Mouse (Mus musculus) MEL (cell line): ENCODE measurements around the gene Agap2. TPM values are rescaled to one million over a fixed set of nuclear protein-coding genes. Genes with fewer than 3 reads are reported as not detected.
A peak's percentile ranks its signal among the peaks of the same experiment; 100 is the strongest.

Experiments
- DNase-seq: peaks from one replicate; pipeline ENCODE4 v3.0.0; 2011; ENCODE audit warnings: low read depth, low spot score
- H3K27ac ChIP-seq: 2 replicates; pipeline ENCODE4 v1.5.1; 2012; ENCODE audit warnings: low read depth, mild to moderate bottlenecking, control low read depth, low read length, moderate library complexity; ENCODE audit not compliant: control insufficient read depth
- H3K27me3 ChIP-seq, 2 experiments: fragments of 150-350 bp in 1 of 2; sonication (generic) in 1 of 2; 2 replicates each; pipeline ENCODE4 v1.6.1; 2012; ENCODE audit warnings: low read length in 2 of 2, mild to moderate bottlenecking in 2 of 2, improper control_type of control experiment in 1 of 2, moderate library complexity in 1 of 2; ENCODE audit not compliant: insufficient read depth in 2 of 2, control insufficient read depth in 1 of 2
- H3K36me3 ChIP-seq, 2 experiments: 2 replicates each; pipeline ENCODE4 v1.6.1; 2012 to 2014; ENCODE audit warnings: low read length in 2 of 2, improper control_type of control experiment in 1 of 2, inconsistent platforms in 1 of 2, mild to moderate bottlenecking in 1 of 2; ENCODE audit not compliant: insufficient read depth in 2 of 2, control insufficient read depth in 1 of 2
- H3K4me1 ChIP-seq, 2 experiments: fragments of 150-350 bp in 1 of 2; sonication (generic) in 1 of 2; 2 replicates each; pipeline ENCODE4 v1.6.1; 2012; ENCODE audit warnings: low read length in 2 of 2, improper control_type of control experiment in 1 of 2, mild to moderate bottlenecking in 1 of 2; ENCODE audit not compliant: insufficient read depth in 2 of 2, control insufficient read depth in 1 of 2
- H3K4me3 ChIP-seq, 2 experiments: fragments of 150-350 bp in 1 of 2; sonication (generic) in 1 of 2; 2 replicates each; pipeline ENCODE4 v1.5.1; 2012; ENCODE audit warnings: low read depth in 2 of 2, low read length in 2 of 2, mild to moderate bottlenecking in 2 of 2, moderate library complexity in 2 of 2, control low read depth in 1 of 2, improper control_type of control experiment in 1 of 2; ENCODE audit not compliant: control insufficient read depth in 1 of 2, insufficient read depth in 1 of 2
- H3K79me2 ChIP-seq: 2 replicates; pipeline ENCODE4 v1.6.1; 2012; ENCODE audit warnings: mild to moderate bottlenecking, low read length, moderate library complexity; ENCODE audit not compliant: control insufficient read depth, poor library complexity, insufficient read depth
- H3K9ac ChIP-seq: 2 replicates; pipeline ENCODE4 v1.6.1; 2012; ENCODE audit warnings: low read depth, mild to moderate bottlenecking, control low read depth, low read length, moderate library complexity; ENCODE audit not compliant: control insufficient read depth, poor library complexity, severe bottlenecking
- H3K9me3 ChIP-seq: fragments of 150-350 bp; sonication (generic); replicated peaks from 2 replicates; pipeline ENCODE4 v1.6.1; 2012; ENCODE audit warnings: mild to moderate bottlenecking, low read length, improper control_type of control experiment, moderate library complexity; ENCODE audit not compliant: insufficient read depth
- CHD2 ChIP-seq: IDR thresholded peaks from 2 replicates; pipeline ENCODE4 v1.6.1; 2011; ENCODE audit warnings: low read length, improper control_type of control experiment
- E2F4 ChIP-seq: IDR thresholded peaks from 2 replicates; pipeline ENCODE4 v1.6.1; 2011; ENCODE audit warnings: low read depth, low read length, improper control_type of control experiment, borderline replicate concordance
- ETS1 ChIP-seq: IDR thresholded peaks from 2 replicates; pipeline ENCODE4 v1.6.1; 2012; ENCODE audit warnings: low read depth, mild to moderate bottlenecking, inconsistent platforms, low read length, improper control_type of control experiment, moderate library complexity
- HCFC1 ChIP-seq: IDR thresholded peaks from 2 replicates; pipeline ENCODE4 v1.6.1; 2012; ENCODE audit warnings: low read depth, mild to moderate bottlenecking, inconsistent platforms, low read length, improper control_type of control experiment, moderate library complexity
- JUND ChIP-seq: IDR thresholded peaks from 2 replicates; pipeline ENCODE4 v1.6.1; 2011; ENCODE audit warnings: low read depth, mild to moderate bottlenecking, improper control_type of control experiment, low read length
- MAFK ChIP-seq: IDR thresholded peaks from 2 replicates; pipeline ENCODE4 v1.6.1; 2011; ENCODE audit warnings: low read depth, mild to moderate bottlenecking, low read length, improper control_type of control experiment, borderline replicate concordance
- MEF2A ChIP-seq: IDR thresholded peaks from 2 replicates; pipeline ENCODE4 v1.6.1; 2014; ENCODE audit warnings: low read depth, mild to moderate bottlenecking, inconsistent platforms, low read length, improper control_type of control experiment; ENCODE audit not compliant: poor library complexity, insufficient replicate concordance, severe bottlenecking; ENCODE audit errors: extremely low read depth
- MXI1 ChIP-seq: IDR thresholded peaks from 2 replicates; pipeline ENCODE4 v1.6.1; 2011; ENCODE audit warnings: mild to moderate bottlenecking, low read depth, low read length, improper control_type of control experiment
- NRF1 ChIP-seq: IDR thresholded peaks from 2 replicates; pipeline ENCODE4 v1.6.1; 2014; ENCODE audit warnings: low read depth, mild to moderate bottlenecking, inconsistent platforms, low read length, improper control_type of control experiment, moderate library complexity; ENCODE audit not compliant: poor library complexity, insufficient read depth, severe bottlenecking
- POLR2A ChIP-seq, 2 experiments: IDR thresholded peaks; 2 replicates each; pipeline ENCODE4 v1.6.1; 2011 to 2012; ENCODE audit warnings: low read length in 2 of 2, mild to moderate bottlenecking in 2 of 2, control low read depth in 1 of 2, improper control_type of control experiment in 1 of 2, low read depth in 1 of 2, moderate library complexity in 1 of 2; ENCODE audit not compliant: control insufficient read depth in 1 of 2, insufficient read depth in 1 of 2, poor library complexity in 1 of 2
- RAD21 ChIP-seq: IDR thresholded peaks from 2 replicates; pipeline ENCODE4 v1.6.1; 2011; ENCODE audit warnings: mild to moderate bottlenecking, low read depth, low read length, improper control_type of control experiment
- RCOR1 ChIP-seq: IDR thresholded peaks from 2 replicates; pipeline ENCODE4 v1.6.1; 2012; ENCODE audit warnings: low read depth, mild to moderate bottlenecking, inconsistent platforms, low read length, improper control_type of control experiment
- USF1 ChIP-seq: IDR thresholded peaks from 2 replicates; pipeline ENCODE4 v1.6.1; 2014; ENCODE audit warnings: low read depth, mild to moderate bottlenecking, inconsistent platforms, low read length, improper control_type of control experiment, moderate library complexity
- polyA plus RNA-seq, 2 experiments: library from polyadenylated mRNA; stranded (reverse) in 1 of 2; unstranded in 1 of 2; fragments of >175 nt in 1 of 2; fragments of >200 nt in 1 of 2; gene quantifications; 2 replicates each; pipeline versions ENCODE4 v1.2.1 to v1.2.4; 2012; ENCODE audit warnings: low replicate concordance in 2 of 2, low read depth in 1 of 2; ENCODE audit not compliant: insufficient read length in 2 of 2, insufficient read depth in 1 of 2, missing spikeins in 1 of 2
- total RNA-seq: library from RNA; depleted of rRNA; stranded (reverse); fragments of 300-350 nt; gene quantifications from 2 replicates; pipeline ENCODE4 v1.2.3, GENCODE M21; 2012

Agap2 gene
- total and polyA plus RNA-seq, 3 experiments = 0.04 to 0.46 TPM; not detected in 1

DNA sequence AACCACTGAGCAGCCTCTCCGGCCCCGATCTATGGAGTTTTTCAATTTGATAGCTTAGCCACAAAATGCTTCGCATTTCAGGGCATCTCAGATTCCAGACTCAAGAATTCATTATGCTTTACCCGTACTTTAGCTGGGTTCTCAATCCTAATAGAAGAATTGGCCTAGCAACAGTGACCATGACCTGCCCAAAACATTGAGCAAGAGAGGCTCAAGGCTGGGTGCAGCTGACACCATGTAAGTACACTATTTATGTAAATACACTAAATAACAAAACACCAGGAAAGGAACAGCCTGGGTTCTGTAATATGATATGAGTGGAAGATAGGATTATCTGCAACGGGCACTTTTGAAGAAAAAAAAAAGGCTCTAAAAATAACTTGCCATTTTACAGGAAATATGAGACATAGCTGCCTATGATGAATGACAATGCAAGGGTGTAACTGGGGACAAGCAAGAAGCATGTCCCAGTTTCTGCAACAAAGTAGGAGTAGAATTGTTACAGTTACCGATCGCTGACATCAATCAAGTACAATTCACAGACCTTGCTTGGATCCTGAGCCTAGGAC, 52.7 kb downstream of the Agap2 start (continued):
- TF ChIP-seq HCFC1 (peak; percentile 54; the same call in 1 of the 2 replicates), ETS1 (peak; percentile 97), NRF1 (no peak), E2F4 (no peak), JUND (no peak), RAD21 (no peak), MXI1 (no peak)

DNA sequence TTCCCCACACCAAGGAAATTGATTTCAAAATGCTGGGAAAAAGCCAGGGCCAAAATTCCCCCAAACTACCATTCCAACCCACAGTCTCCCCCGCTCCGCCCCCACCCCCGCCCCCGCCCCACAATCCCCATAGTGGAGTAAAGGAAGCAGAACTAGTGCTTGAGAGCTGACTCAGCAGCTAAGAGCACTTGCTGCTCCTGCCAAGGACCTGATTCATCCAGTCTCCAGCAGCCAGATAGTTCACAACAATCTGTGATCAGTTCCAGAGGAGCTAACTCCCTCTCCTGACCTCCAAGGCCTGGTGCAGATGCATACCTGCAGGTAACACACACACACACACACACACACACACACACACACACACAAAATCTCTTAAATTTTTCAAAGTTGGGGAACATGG, 54.3 kb downstream of the Agap2 start:
- TF ChIP-seq MAFK (peak; percentile 81; the same call in 1 of the 2 replicates), CHD2 (no peak)
- Histone ChIP-seq H3K9ac (no peak overlapping the region), H3K4me1 (peaks cover 7 to 34% of the 10 kb centered on the region in 2 experiments), H3K27ac (no peak overlapping the region), H3K4me3 (no peak overlapping the region), H3K9me3 (no peaks in the 10 kb centered on the region), H3K79me2 (no peaks in the 10 kb centered on the region; the same call in 1 of the 2 replicates), H3K27me3 (no peaks in the 10 kb centered on the region), H3K36me3 (peaks cover 0 to 32% of the 10 kb centered on the region in 2 experiments; a peak in 2 of 4 replicates)
- peak; percentile 69 for DNase-seq

- Histone ChIP-seq H3K79me2 (no peaks in the 10 kb centered on the region; the same call in 1 of the 2 replicates), H3K4me3 (no peak overlapping the region), H3K36me3 (peaks cover 0 to 41% of the 10 kb centered on the region in 2 experiments; a peak in 2 of 4 replicates), H3K27ac (no peak overlapping the region), H3K4me1 (peaks cover 21 to 41% of the 10 kb centered on the region in 2 experiments), H3K9ac (no peak overlapping the region), H3K9me3 (no peaks in the 10 kb centered on the region), H3K27me3 (no peaks in the 10 kb centered on the region)
- TF ChIP-seq USF1 = no peak
- TF ChIP-seq MXI1 = no peak
- TF ChIP-seq POLR2A (IDR thresholded peaks at IDR 0.05; ENCODE audit: control insufficient read depth in 1 of 2, insufficient read depth in 1 of 2, low read depth in 1 of 2, low read length in 2 of 2, poor library complexity in 1 of 2) = no peak
- no peak for TF ChIP-seq MEF2A
- TF ChIP-seq RCOR1 = no peak
- DNase-seq = no peak
Measured at GRCm38 (mm10) chr10:127132469-127132868, 57.4 kb downstream of the Agap2 start.
